Mouse (Mus musculus) C2C12 (cell line): ENCODE results near the gene Arnt.

Experiments used
- CTCF ChIP-seq: IDR thresholded peaks from one replicate; pipeline ENCODE4 v1.5.1; 2011; ENCODE audit not compliant: control insufficient read depth, insufficient read depth, insufficient read length
- MYOD1 ChIP-seq: IDR thresholded peaks from one replicate; pipeline ENCODE4 v1.6.1; 2011; ENCODE audit warnings: low read depth; ENCODE audit not compliant: control insufficient read depth, insufficient read length

- no peak for TF ChIP-seq CTCF
- TF ChIP-seq MYOD1, result no peak
Measured at GRCm38 (mm10) chr3:95542981-95543380, 108.8 kb downstream of the Arnt start.
